Mouse (Mus musculus) right cerebral cortex, adult 18-20 months (tissue): ENCODE measurements at regions not wholly inside any gene's neighbourhood (a gene's known extent, or its start where the extent isn't known, plus 50 kb on each side); places are given as distances from the start of the nearest gene placed in this dataset.

Experiments
- DNase-seq: peaks from one replicate; pipeline ENCODE4 v3.0.0; 2022; ENCODE audit warnings: mixed read lengths

DNA sequence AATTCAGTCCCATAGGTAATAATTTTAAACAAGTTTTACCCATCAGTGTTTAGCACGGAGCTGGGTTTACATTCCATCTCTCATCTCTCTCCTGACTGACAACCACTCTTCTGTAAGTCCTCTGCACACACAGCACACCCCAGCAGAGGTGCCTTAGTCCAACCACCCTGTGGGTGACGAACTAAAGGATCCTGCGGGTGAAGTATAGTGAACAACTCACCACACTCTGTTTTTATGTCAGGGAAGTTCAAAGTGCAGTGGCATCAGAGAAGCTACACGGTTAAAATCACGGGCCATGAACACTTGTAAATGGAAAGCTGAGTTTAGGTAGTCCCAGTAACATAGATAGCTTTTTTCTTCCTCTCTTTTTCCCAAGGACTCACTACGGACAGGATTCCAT is 157.1 kb downstream of the Dyrk2 start:
- DNase-seq: no peak

GRCm38 (mm10) chr10:118714179-118714581 is 155.8 kb downstream of the Dyrk2 start:
- DNase-seq: no peak

DNA sequence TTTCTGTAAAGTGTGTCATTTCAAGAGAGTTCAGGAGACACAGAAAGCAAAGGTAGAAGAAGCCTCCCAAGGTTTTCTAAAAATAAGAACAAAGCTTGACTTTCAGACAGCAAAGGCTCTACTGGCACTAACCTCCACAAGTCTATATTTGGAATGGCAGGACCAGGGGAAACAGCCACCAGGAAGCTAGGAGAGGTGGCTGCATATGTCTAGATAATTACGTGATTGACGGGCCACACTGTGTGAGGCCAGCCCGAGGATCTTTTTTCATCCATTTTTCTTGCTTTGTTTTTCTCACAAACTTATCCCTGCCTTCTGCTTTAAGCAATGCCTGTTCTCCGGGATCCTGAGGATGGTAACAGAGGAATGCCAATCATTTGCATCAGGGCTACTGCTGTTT is 155.4 kb downstream of the Dyrk2 start:
- no peak for DNase-seq

DNA sequence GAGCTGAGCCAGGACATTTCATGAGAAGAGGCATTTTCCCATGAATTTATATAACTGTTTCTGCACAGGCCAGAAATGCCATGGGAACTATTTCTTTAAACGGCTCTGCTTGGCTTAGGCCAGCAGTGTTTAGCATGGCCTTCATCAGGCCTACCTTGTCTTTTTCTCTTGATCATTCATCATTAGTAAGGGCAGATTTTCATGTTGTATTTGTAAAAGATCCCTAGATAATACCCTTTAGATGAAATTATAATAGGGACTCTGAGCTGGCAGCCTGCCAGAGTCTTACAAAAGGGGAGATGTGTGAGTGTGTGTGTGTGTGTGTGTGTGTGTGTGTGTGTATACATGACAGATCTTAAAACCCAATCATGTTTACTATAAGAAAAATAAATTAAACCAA is 149.4 kb downstream of the Dyrk2 start:
- no peak for DNase-seq

DNA sequence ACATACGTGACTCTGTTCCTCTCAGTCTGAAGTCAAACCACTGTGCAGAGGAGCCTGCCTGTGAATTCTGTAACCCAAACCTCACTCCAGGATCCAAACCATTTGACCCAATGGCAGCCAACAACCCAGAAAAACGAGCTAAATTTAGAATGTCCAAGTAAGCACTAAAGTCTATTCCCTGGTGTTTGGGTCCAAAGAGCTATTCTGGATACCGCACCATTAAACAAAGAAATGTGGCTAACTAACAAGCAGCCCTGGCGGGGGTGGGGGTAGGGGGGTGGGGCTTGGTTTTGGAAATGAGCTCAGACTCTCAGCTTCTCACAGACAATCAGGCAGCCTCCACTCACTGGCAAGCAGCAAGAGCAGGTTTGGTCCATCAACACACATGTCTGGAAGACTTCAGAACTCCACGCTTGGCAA is 147.9 kb downstream of the Dyrk2 start:
- no peak for DNase-seq

DNA sequence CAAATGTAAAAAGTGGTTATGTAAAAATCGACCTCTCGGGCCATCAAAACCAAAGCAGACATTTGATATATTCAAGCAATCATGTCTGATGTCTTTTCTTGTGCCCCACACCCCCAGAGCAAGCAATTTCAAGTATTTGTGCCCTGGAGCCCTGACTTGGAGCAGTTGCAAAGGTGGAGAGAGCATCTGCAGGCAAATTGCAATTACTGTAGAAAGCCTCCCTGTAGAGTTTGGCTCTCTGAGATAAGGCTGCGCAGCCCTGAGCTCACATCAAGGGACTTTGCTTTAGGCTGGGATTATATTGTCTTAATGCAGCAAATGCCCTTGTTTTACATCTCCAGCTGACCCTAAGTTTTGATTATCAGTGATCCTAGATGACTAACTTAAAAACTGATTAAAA is 147.3 kb downstream of the Dyrk2 start:
- DNase-seq: no peak

DNA sequence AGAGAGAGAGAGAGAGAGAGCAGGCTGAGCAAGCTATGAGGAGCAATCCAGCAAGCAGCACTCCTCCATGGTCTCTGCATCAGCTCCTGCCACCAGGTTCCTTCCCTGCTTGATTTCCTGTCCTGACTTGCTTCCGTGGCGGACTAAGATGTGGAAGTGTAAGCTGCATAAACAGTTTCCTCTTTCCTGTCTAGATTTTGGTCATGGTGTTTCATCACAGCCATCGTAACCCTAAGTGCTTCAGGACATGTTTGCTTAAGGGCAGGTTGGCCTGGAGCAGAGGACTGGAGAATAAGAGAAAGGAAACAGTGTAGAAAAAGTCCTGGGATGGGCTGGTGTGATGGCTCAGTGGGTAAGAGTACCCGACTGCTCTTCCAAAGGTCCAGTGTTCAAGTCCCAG is 133.9 kb downstream of the Dyrk2 start:
- DNase-seq: no peak

- no peak for DNase-seq
These were observed 132.9 kb downstream of the Dyrk2 start for GRCm38 (mm10) chr10:118737064-118737463.

DNA sequence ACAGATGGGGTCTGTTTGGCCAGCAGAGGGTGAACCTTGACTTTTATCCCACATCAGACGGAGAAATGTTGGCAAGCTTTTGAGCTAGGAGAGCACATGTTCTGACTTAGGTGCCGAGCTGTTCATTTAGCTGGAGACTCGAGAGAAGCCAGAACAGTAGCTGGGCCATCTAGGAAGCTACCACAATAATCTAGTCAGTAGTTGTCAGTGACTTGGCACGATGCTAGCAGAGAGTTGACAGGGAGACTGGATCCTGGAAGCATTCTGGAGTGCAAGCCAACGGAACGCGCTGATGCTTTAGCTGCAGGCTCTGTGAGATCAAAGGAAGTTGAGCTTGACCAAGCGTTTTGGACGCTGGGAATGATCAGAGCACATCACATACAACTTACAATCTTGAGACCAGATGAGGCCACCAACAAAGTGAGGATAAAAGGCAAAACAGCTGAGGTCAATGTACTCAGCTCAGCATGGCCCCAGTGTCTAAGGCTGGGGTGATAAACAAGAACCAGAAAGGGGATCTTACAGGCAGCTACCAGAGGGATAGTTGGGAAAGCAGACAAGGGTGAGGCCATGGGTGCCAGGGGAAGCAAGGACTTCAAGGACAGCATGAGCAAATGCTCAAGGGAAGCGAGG is 130.0 kb downstream of the Dyrk2 start:
- no peak for DNase-seq

- DNase-seq: peak; percentile 76
These were observed 126.2 kb downstream of the Dyrk2 start for GRCm38 (mm10) chr10:118743831-118744230.

- peak; percentile 41 for DNase-seq
These were observed 123.2 kb downstream of the Dyrk2 start for GRCm38 (mm10) chr10:118746719-118747395.

DNA sequence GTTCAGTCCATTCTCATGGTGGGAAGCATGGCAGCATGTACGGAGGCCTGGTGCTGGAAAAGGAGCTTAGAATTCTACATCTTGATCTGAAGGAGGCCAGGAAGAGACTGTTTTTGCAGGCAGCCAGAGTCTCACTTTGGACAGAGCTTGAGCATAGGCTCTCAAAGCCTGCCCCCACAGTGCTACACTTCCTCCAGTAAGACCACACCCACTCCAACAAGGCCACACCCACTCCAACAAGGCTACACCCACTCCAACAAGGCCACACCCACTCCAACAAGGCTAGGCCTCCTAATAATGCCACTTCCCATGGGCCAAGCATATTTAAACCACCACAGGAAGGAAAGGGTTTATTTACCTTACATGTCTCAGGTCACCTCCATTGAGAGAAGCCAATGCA is 121.0 kb downstream of the Dyrk2 start:
- DNase-seq: no peak

DNA sequence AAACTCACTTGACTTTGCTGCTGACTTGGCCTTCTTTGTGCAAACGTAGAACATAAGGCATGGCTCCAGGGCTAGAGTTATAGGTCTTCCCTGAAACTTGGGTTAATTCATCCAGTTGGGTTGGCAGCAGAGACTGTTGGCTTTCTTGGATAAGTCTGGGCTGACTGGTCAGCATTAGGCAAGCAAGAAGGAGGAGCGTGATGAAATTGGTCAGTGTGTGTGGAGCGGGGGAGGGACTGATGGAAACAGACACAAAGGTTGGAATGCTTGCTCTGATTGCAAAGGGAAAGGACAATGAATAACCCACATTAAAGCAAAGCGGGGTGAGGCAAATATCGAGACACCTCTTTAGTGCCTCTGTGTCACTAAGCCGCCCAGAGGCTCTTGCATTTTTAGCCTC is 120.3 kb downstream of the Dyrk2 start:
- DNase-seq: no peak

DNA sequence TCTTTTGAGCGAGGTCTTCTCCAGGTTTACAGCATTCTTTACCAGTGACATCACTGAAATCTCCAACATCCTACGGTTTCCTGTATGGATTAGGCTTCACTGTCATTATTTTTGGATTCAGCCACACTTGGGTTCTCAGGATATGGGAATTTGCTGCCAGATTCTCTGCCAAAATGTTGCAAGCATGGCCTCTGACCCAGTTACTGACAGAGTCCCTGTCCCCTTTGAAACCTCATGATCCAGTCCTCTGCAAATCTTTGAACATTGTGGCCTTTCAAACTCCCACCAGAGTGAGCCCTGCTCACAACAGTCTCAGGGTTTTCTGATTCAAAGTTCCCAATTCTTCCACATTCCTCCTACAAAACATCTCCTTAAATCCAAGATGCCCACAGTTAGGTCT is 118.9 kb downstream of the Dyrk2 start:
- no peak for DNase-seq

GRCm38 (mm10) chr10:118753061-118753775 is 116.8 kb downstream of the Dyrk2 start:
- DNase-seq: no peak

DNA sequence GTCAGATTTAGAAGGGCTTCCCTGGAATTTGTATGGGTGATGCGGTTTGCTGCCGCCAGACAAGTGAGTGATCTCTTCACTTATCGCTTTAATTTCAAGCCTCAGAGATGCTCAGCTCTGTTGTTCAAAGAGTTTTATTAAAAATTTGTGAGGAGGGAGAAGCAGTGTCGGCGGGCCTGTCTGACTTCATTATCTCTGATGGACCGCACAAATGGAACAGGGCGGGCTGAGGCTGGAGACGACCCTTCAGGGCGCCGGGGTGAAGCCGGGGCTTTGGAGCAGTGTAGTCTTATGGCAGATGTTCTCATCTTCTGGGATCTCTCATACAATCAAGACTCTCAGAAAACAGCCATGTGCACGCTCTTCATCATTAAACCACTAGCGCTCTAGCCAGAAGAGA is 115.2 kb downstream of the Dyrk2 start:
- no peak for DNase-seq

DNA sequence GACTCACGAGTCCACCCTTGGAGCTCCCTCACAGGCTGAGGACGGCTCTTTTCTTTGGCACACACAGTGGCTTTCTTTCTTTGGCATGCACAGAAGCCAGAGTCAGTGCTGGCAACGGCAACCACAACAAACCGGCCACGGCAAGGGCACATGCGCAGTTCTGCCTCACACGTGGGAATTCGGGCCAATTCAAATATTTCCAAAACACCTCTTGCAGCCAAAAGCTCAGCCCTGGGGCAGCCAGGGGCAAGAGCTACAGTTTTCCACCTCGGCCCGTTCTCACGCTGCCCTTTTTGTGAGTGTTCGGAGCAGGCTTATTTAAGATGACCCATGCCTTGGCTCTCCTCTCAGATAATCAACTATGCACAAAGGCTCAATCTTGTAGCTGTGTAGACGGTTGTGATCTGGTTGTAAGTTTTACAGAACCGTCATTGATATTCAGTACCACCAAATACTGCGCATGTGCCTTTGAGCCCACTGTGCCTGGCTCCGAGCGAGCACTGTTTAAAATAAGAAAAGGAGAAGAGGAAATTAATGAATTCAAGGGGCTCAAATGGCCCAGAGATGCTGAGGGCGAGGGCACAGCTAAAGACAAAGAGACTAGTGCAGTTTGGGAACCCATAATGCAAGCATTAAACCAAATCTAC is 111.1 kb downstream of the Dyrk2 start:
- no peak for DNase-seq

GRCm38 (mm10) chr10:118760441-118760840 is 109.6 kb downstream of the Dyrk2 start:
- DNase-seq: no peak

- no peak for DNase-seq
These were observed 108.7 kb downstream of the Dyrk2 start for GRCm38 (mm10) chr10:118761101-118761868.

GRCm38 (mm10) chr10:118765051-118765450 is 105.0 kb downstream of the Dyrk2 start:
- DNase-seq: no peak

- DNase-seq: no peak
These were observed 104.2 kb downstream of the Dyrk2 start for GRCm38 (mm10) chr10:118765544-118766441.

DNA sequence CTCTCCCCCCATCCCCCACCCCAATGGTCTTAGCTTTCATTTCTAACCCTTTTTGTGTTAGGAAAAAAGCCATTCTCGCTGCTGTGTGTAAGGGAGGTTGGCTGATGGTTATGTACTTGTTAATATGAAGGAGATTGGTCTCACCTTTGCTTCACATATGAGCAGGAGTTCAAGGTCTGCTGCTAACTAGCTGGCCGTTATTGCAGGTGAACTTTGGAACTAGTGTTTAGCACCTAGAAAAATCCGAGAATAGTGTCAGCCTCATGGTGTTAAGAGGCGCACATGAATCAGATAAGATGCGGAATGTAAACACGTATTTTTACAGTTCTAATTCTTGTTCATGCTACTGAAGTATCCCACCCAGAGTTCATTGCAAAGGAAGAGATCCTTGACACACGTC is 103.2 kb downstream of the Dyrk2 start:
- no peak for DNase-seq
